In genomic region chr15:100167791-100168190, GRCm38 (mm10) we compare ENCODE assay signal across 11 mouse cellular contexts. TPM values are rescaled to one million over a fixed set of nuclear protein-coding genes. Genes with fewer than 3 reads are reported as not detected.
DNase-seq lines count a peak whose midpoint lies in the region; ATAC-seq and TF ChIP-seq lines count a peak whose summit lies in the region.
"Had no signal": no experiment of that assay in that cellular context is flagged by ENCODE, and none has a peak within 500 bp of the region (broad histone marks: within the 10 kb centered on the region; RNA-seq: fewer than 3 reads in every experiment).

No protein-coding gene starts in this region.

- TF ChIP-seq CTCF in gastrocnemius, adult 2 months (IDR thresholded peaks at IDR 0.05), result no peak
- TF ChIP-seq CTCF in brain, embryonic 14.5 days (IDR thresholded peaks at IDR 0.05; ENCODE audit: borderline replicate concordance, extremely low read depth, insufficient read depth, insufficient read length), result no peak

- peak overlapping the region; percentile 81 for H3K27ac ChIP-seq in gastrocnemius, adult 2 months

- no peak overlapping the region for H3K4me3 ChIP-seq in gastrocnemius, adult 2 months
- H3K4me3 ChIP-seq: embryonic facial prominence, embryonic 12.5 days had no signal

- intact Hi-C loops in gastrocnemius, adult 2 months (cut with DNase I), result no loop called here
- intact Hi-C loops in left cerebral cortex, postnatal 14 days (cut with DNase I), result no loop called here
- intact Hi-C loops in left cerebral cortex, postnatal 4 days (cut with DNase I), result no loop called here

- no peak for ATAC-seq in megakaryocyte, adult 5-6 weeks (ENCODE audit: poor library complexity, severe bottlenecking)
- ATAC-seq: CD4-positive, CD25-positive, alpha-beta regulatory T cell, adult 4 months; inflammation-experienced regulatory T-cells, adult 6 months had no signal

- TF ChIP-seq POLR2A in brain, embryonic 14.5 days (IDR thresholded peaks at IDR 0.05; ENCODE audit: borderline replicate concordance, extremely low read depth, insufficient read depth, insufficient read length, poor library complexity, severe bottlenecking), result no peak

- DNase-seq in gastrocnemius, adult 2 months, result no peak
- DNase-seq in gastrocnemius, postnatal 4 days (ENCODE audit: low spot score in 2 of 2), result no peak
- peak; percentile 21 to 59 for DNase-seq in left cerebral cortex, postnatal 14 days (ENCODE audit: low spot score in 2 of 2)
- DNase-seq in left cerebral cortex, postnatal 4 days, result no peak
- peak; percentile 66 for DNase-seq in brain, embryonic 14.5 days (ENCODE audit: low read depth)
- peak; percentile 61 for DNase-seq in lung, postnatal 10 days
- DNase-seq in thymus, postnatal 36 days, result no peak

RNA-seq across cellular contexts. Expression of gene Atf1, which starts 59.8 kb away (rescaled TPM):
- total RNA-seq in gastrocnemius, adult 2 months (2021), result 10 to 100 TPM; 55.4 to 56.6 TPM
- total RNA-seq in gastrocnemius, postnatal 4 days (2021), result 10 to 100 TPM; 66.1 to 68.7 TPM
- 10 to 100 TPM; 15.7 to 19.7 TPM for total RNA-seq in left cerebral cortex, postnatal 14 days (2021)
- total RNA-seq in left cerebral cortex, postnatal 4 days (2021), result 10 to 100 TPM; 17.1 to 23.4 TPM
- 15.5 and 19.0 TPM in 2 replicates for polyA plus RNA-seq in brain, embryonic 14.5 days (2012; rRNA removed)
- 77.0 and 100 TPM in 2 replicates for total RNA-seq in megakaryocyte, adult 5-6 weeks (2015)
- total RNA-seq in megakaryocyte, adult 5-6 weeks (2017), result 52.8 and 95.7 TPM in 2 replicates

Comparison
In these comparisons a context has a peak if more than half of its experiments do, and no peak if none do; other contexts are left out.
1. DNase-seq: peak in left cerebral cortex, postnatal 14 days (2 of 2), brain, embryonic 14.5 days (single experiment) and lung, postnatal 10 days (single experiment); none in gastrocnemius, adult 2 months (single experiment), gastrocnemius, postnatal 4 days (0 of 2), left cerebral cortex, postnatal 4 days (single experiment) and thymus, postnatal 36 days (0 of 2).